Mouse (Mus musculus) embryonic facial prominence, embryonic 15.5 days (tissue): ENCODE data around the gene Tssk3. TPM values are rescaled to one million over a fixed set of nuclear protein-coding genes. Genes with fewer than 3 reads are reported as not detected.
"Not testable (repeated sequence)": the region's sequence is repeated elsewhere in the genome, so short reads cannot be mapped to it uniquely, and the experiment has no call there.

Source experiments
- ATAC-seq: fragments of 200-750 bp; cut with Nextera tagmentation; 2 replicates; pipeline ENCODE4 v1.8.0; 2017; ENCODE audit warnings: low read depth, moderate TSS enrichment; ENCODE audit not compliant: insufficient number of reproducible peaks, low FRiP score, low TSS enrichment
- H3K27ac ChIP-seq: fragments of 300-500 bp; sonication (generic); replicated peaks from 2 replicates; pipeline ENCODE4 v1.5.1; 2015; ENCODE audit warnings: mild to moderate bottlenecking, inconsistent platforms
- H3K27me3 ChIP-seq: fragments of 300-500 bp; sonication (generic); 2 replicates; pipeline ENCODE4 v1.6.1; 2015; ENCODE audit warnings: inconsistent platforms
- H3K36me3 ChIP-seq: fragments of 300-500 bp; sonication (generic); 2 replicates; pipeline ENCODE4 v1.6.1; 2015; ENCODE audit warnings: mild to moderate bottlenecking, inconsistent platforms
- H3K4me1 ChIP-seq: fragments of 300-500 bp; sonication (generic); 2 replicates; pipeline ENCODE4 v1.6.1; 2015; ENCODE audit warnings: inconsistent platforms
- H3K4me2 ChIP-seq: fragments of 300-500 bp; sonication (generic); replicated peaks from 2 replicates; pipeline ENCODE4 v1.6.1; 2015; ENCODE audit warnings: mild to moderate bottlenecking, inconsistent platforms
- H3K4me3 ChIP-seq: fragments of 300-500 bp; sonication (generic); replicated peaks from 2 replicates; pipeline ENCODE4 v1.5.1; 2015; ENCODE audit warnings: mild to moderate bottlenecking, inconsistent platforms
- H3K9ac ChIP-seq: fragments of 300-500 bp; sonication (generic); 2 replicates; pipeline ENCODE4 v1.6.1; 2015; ENCODE audit warnings: inconsistent platforms
- H3K9me3 ChIP-seq: fragments of 300-500 bp; sonication (generic); replicated peaks from 2 replicates; pipeline ENCODE4 v1.6.1; 2016; ENCODE audit warnings: inconsistent platforms
- WGBS: fragments of 180-500 bp; shearing (Covaris S2); methylation state at CpG from one replicate; pipeline ENCODE4 v1.1.7; 2015; 5-methylcytosine and 5-hydroxymethylcytosine counted together
- polyA plus RNA-seq: library from polyadenylated mRNA; unstranded; fragments of >200 nt; fragmentation: Nextera tagmentation; extraction: Ambion mirVana; gene quantifications from 2 replicates; pipeline ENCODE4 v1.2.1, GENCODE M21; 2015

Gene Tssk3
- polyA plus RNA-seq, result not detected in 2 replicates

DNA sequence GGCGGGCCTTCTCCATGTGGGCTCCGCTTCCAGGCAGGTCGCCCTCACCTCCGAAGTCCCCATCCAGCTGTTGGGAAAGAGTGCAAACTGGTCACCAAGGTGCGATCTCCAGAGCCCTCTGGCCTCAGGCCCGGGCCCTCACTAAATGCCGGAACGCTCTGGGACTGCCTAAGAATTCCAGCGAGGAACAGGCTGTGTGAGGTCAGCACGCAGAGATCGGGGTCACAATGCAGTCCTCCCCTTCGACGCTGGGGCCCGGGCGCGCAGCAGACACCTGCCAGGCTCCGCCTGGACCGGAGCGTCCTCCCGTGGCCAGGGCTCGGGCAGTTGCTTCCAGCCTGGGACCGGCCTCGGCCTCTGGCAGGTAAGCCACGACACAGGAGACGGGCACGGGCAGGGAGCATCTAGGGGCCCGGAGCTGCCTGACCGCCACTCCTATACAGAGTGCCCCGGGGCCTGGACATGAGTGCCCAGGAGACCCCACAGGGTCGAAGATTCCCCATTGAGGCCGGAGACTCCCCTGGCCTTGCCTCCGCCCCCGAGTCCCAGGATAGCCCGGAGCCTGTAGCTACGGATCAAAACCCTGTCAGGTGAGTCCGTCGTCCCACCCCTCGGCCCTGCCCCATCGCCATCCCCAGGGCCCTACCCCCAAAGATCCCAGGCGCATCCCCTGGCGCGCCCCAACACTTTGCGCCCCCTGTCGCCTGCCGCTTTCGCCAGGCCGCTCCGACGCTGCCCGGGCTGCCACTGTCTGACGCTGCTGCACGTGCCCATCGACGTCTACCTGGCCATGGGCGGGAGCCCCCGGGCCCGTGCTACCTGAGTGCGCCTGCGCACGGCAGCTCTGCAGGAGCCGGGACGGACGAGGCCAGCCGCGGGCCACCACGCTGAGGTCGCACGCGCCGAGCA, at the start of gene Tssk3, which contains the start of gene Fam229a:
Gene Tssk3 (minus strand): TSS at position 51 of the 909 bp plus-strand sequence.
Gene Fam229a (plus strand): TSS at position 219 of the 909 bp plus-strand sequence.
- WGBS, result 5% methylated on average over 70 of the region's 70 CpGs
- H3K27me3 ChIP-seq, result peaks cover 22% of the 10 kb centered on the region
- ATAC-seq, result 0 out of 2 replicates have a peak, but pooled peaks have one; percentile 16

DNA sequence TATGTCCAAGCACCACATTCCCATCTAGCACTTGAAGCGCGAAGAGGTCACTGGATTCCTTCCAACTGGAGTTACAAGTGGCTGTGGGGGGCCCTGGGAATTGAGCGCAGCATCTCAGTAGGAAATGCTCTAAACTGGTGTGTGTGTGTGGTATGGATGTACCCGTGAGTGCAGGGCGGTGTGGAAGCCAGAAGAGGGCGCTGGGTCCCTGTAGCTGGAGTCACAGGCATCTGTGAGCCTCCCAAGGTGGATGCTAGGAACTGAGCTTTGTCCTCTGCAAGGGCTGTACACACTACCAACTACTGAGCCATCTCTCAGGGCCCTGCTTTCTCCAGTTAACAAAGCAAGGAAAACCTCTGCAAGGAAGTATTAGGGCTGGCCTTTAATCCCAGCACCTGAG, 49.2 kb upstream of the Tssk3 start:
- H3K4me3 ChIP-seq, result no peak overlapping the region
- H3K9me3 ChIP-seq, result no peaks in the 10 kb centered on the region
- WGBS, result 89% methylated on average over 6 of the region's 6 CpGs
- no peak overlapping the region for H3K27ac ChIP-seq
- no peak for ATAC-seq
- no peak overlapping the region for H3K9ac ChIP-seq
- peaks cover 10% of the 10 kb centered on the region for H3K4me1 ChIP-seq
- H3K4me2 ChIP-seq, result no peak overlapping the region
- H3K36me3 ChIP-seq, result peaks cover 17% of the 10 kb centered on the region
- no peaks in the 10 kb centered on the region for H3K27me3 ChIP-seq

More for the DNA sequence above, at the start of gene Tssk3, which contains the start of gene Fam229a:
- Histone ChIP-seq H3K9ac (peak within 1 kb of the TSS; percentile 39), H3K4me2 (peak within 1 kb of the TSS; percentile 82), H3K4me3 (peak within 1 kb of the TSS; percentile 43), H3K27ac (no peak within 1 kb of the TSS), H3K36me3 (peaks cover 25% of the 10 kb centered on the region), H3K4me1 (peaks cover 18% of the 10 kb centered on the region), H3K9me3 (no peaks in the 10 kb centered on the region)

DNA sequence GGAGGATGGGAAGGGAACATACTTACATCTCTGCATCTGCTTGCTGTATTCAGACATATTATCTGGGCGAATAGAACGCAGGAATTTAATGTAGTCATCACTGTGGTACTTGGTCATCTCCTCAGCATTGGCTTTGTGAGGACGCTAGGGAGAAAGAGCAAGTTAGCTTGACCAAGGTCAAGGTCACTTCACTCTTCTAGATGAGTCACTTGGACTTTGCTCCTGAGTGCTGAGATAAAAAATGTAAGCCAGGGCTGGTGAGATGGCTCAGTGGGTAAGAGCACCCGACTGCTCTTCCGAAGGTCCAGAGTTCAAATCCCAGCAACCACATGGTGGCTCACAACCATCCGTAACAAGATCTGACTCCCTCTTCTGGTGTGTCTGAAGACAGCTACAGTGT, 38.1 kb upstream of the Tssk3 start:
- peaks cover 72% of the 10 kb centered on the region for H3K36me3 ChIP-seq
- H3K4me3 ChIP-seq, H3K9ac ChIP-seq, ATAC-seq, H3K4me2 ChIP-seq, H3K4me1 ChIP-seq, H3K27me3 ChIP-seq, H3K27ac ChIP-seq, H3K9me3 ChIP-seq: not testable (repeated sequence)
- WGBS, result 93% methylated on average over 6 of the region's 6 CpGs

DNA sequence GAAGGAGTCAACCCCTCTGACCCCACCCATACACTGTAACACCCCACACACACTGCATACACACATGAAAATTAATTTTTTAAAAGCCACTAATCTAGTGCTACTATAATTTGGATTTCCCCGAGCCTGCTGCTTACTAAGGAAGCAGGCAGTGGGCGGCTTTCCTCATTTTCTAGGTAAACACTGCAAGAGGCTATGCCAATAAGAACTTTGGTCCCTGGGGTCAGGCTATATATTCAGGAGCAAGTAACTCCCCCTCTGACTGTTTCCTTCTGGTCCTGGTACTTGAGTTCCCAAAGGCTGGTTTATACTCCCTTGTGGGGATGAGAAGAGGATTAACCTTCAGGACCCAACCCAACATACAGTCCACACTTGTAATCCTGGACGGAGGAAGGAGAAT, 35.1 kb upstream of the Tssk3 start:
- Histone ChIP-seq H3K27me3 (no peaks in the 10 kb centered on the region), H3K4me1 (no peaks in the 10 kb centered on the region), H3K9ac (no peak overlapping the region), H3K4me3 (no peak overlapping the region), H3K4me2 (no peak overlapping the region), H3K27ac (no peak overlapping the region), H3K9me3 (no peaks in the 10 kb centered on the region), H3K36me3 (peaks cover 83% of the 10 kb centered on the region)
- ATAC-seq, result no peak
- 87% methylated on average over 3 of the region's 3 CpGs for WGBS

DNA sequence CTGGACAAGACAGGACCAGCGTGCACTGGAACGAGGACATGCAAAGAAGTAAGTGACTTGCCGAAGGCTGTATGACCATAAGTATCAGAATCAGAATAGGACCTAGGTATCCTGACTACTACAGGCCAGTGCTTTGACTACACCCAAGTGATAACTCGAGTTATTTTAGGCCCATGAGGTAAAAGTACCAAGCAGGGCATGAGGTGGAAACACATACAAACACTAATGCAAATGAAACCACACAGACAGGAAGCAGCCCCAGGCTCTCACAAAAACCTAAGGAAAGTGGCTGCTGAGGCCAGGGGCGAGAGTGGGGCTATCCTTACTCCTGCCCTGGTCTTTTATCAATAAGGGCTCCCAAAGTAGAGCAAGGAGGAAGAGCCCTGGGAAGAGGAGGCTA, 34.5 kb upstream of the Tssk3 start:
- WGBS, result 92% methylated on average over 5 of the region's 5 CpGs
- Histone ChIP-seq H3K27ac (no peak overlapping the region), H3K9ac (no peak overlapping the region), H3K4me2 (no peak overlapping the region), H3K9me3 (no peaks in the 10 kb centered on the region), H3K4me1 (no peaks in the 10 kb centered on the region), H3K4me3 (no peak overlapping the region), H3K36me3 (peaks cover 82% of the 10 kb centered on the region), H3K27me3 (no peaks in the 10 kb centered on the region)
- ATAC-seq, result no peak

DNA sequence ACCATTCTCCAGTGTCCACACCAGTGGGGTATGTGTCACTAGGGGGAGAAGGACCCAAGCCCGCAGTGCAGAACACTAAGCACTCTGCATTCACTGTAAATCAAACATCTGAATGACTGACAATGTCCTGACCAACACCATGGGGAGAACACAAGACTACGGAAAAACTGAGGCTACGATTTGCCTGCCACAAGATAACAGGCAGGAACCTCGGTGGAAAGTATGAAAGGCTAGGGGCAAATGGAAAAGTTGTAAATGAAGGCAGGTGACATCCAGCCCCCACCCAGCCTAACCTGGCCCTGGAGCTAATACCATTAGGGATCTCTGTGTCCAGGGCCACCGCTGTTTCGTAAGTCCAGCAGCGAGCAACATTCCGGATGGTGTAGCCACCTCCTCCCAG, 27.7 kb upstream of the Tssk3 start:
- no peaks in the 10 kb centered on the region for H3K27me3 ChIP-seq
- no peak overlapping the region for H3K4me3 ChIP-seq
- peaks cover 64% of the 10 kb centered on the region for H3K36me3 ChIP-seq
- H3K9me3 ChIP-seq, result no peaks in the 10 kb centered on the region
- no peak overlapping the region for H3K4me2 ChIP-seq
- ATAC-seq, result no peak
- WGBS, result 85% methylated on average over 8 of the region's 8 CpGs
- no peak overlapping the region; the same call in 1 of the 2 replicates for H3K27ac ChIP-seq
- peaks cover 17% of the 10 kb centered on the region for H3K4me1 ChIP-seq
- no peak overlapping the region for H3K9ac ChIP-seq

DNA sequence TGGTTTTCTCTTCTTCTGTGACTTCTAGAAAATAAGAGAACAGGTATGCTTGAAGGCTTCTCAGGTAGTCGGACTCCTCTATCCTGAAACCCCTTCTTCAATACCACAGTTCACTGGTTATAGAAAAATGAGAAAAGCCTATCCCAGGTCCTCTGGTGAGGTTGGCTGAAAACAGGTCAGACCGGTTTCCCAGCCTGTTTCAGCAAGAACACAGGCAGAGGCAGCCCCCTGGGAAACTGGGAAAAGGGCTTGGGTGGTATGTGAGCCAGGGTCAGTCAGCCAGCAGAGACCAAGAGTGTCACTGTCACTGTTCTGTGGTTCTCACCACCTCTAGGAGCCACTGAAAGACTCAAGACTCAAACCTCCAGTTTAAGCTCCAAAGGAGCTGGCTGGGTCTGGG, 26.1 kb upstream of the Tssk3 start:
- no peak for ATAC-seq
- H3K4me2 ChIP-seq, result 0 out of 2 replicates have a peak overlapping the region, but pooled peaks have one; percentile 8
- H3K4me1 ChIP-seq, result peaks cover 27% of the 10 kb centered on the region
- H3K9ac ChIP-seq, result no peak overlapping the region
- WGBS, result 35% methylated on average over 2 of the region's 2 CpGs
- H3K27me3 ChIP-seq, result no peaks in the 10 kb centered on the region
- peaks cover 48% of the 10 kb centered on the region for H3K36me3 ChIP-seq
- H3K27ac ChIP-seq, result peak overlapping the region; percentile 77
- no peaks in the 10 kb centered on the region for H3K9me3 ChIP-seq
- no peak overlapping the region for H3K4me3 ChIP-seq

DNA sequence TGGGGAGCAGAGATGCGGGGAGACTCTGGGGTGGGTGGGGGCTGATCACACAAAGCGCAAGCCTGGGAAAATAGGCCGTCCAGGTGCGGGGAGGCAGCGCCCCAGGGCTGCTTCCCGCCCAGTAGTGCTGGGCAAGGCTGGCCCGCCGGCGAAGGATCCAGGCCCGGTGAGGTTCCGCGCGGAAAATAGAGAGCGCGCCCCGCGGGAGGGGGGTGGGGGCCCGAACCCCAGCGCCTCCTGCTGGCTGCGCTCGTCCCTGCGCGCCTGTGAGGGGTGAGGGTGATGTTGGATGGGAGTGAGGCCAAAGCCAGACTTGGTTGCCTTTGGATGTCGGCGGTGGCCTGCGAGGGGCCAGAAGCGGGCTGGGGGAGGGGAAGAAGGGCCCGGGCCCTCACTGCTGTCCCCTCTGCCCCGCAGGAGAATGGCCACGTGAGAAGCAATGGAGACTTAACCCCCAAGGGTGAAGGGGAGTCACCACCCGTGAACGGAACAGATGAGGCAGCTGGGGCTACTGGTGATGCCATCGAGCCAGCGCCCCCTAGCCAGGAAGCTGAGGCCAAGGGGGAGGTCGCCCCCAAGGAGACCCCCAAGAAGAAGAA, 23.6 kb upstream of the Tssk3 start:
- Histone ChIP-seq H3K4me2 (peak overlapping the region; percentile 65), H3K27ac (peak overlapping the region; percentile 95), H3K4me1 (peaks cover 39% of the 10 kb centered on the region), H3K9me3 (no peaks in the 10 kb centered on the region), H3K9ac (peak overlapping the region; percentile 99), H3K4me3 (peak overlapping the region; percentile 94), H3K27me3 (no peaks in the 10 kb centered on the region), H3K36me3 (peaks cover 25% of the 10 kb centered on the region)
- WGBS, result under 1% methylated on average over 35 of the region's 35 CpGs
- peak; percentile 30 for ATAC-seq

DNA sequence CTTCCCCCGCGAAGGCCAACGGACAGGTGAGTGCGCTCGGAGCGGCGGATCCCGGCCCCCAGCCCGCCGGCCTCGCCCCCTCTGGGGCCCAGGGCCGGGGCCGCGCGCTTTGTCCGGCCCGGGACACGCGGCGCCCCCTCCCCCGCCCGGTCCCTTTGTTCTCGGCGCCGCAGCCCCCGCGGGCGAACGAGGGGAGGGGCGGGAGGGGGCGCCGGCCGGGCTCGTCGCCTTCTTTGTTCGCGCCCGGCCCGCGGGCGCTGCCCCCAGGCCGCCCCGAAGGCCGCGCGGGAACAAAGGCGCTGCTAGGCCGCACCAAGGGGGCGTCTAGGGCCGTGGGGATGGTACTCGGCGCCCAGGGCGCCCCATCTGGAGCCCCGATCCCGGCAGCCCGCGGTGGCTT, 23.1 kb upstream of the Tssk3 start:
- Histone ChIP-seq H3K9me3 (no peaks in the 10 kb centered on the region), H3K27me3 (no peaks in the 10 kb centered on the region), H3K36me3 (peaks cover 24% of the 10 kb centered on the region), H3K27ac (peak overlapping the region; percentile 95), H3K9ac (peak overlapping the region; percentile 99), H3K4me2 (peak overlapping the region; percentile 65), H3K4me1 (peaks cover 39% of the 10 kb centered on the region), H3K4me3 (peak overlapping the region; percentile 94)
- WGBS, result 0% methylated on average over 34 of the region's 57 CpGs
- peak; percentile 41 for ATAC-seq

DNA sequence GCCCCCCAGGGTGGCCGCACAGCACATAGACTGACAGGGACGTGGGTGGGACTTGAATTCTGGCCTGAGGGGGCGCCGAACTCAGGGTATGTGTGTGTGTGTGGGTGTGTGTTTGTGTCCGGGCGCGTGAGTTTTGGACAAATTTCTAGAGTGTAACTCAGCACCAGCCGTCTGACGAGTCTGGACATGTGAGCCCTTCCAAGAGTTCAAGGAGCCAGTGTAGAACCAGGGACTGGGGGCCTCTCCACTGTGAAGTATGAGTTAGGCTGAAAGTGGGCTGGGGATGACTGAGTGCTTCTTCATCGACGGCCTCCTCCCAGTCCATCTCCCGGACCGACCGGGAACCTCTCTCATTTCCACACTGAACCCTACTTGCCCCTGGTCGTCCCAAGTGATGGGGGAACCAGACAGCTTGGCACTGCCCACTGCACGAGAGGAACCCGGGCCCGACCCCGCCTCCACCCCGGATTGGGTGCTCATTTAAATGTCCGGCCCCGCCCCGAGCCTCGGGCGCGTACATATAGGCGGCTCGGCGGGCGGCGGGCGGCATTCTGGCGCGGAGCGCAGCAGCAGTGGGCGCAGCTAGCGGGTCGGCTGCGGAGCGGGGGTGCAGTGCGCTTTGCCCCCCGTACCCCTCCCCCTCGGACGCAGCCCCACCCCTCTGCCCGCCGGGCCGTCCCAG, 22.4 kb upstream of the Tssk3 start, which contains the start of gene Marcksl1:
Gene Marcksl1 (plus strand): TSS at position 496 of the 682 bp plus-strand sequence.
- Histone ChIP-seq H3K4me1 (peaks cover 42% of the 10 kb centered on the region), H3K27me3 (no peaks in the 10 kb centered on the region), H3K36me3 (peaks cover 18% of the 10 kb centered on the region), H3K9me3 (no peaks in the 10 kb centered on the region), H3K4me2 (peak within 1 kb of the TSS; percentile 65), H3K27ac (peak within 1 kb of the TSS; percentile 95), H3K4me3 (peak within 1 kb of the TSS; percentile 94), H3K9ac (peak within 1 kb of the TSS; percentile 99)
- 4% methylated on average over 47 of the region's 47 CpGs for WGBS
- ATAC-seq, result peak; percentile 90
